In genomic region chr5:24751305-24752174, GRCm38 (mm10) we compare ENCODE assay signal across 8 mouse cellular contexts. TPM values are rescaled to one million over a fixed set of nuclear protein-coding genes. Genes with fewer than 3 reads are reported as not detected.
DNase-seq lines count a peak whose midpoint lies in the region; ATAC-seq and TF ChIP-seq lines count a peak whose summit lies in the region.

No protein-coding gene starts in this region.

- TF ChIP-seq CTCF in liver, embryonic 14.5 days (IDR thresholded peaks at IDR 0.05; ENCODE audit: low read depth), result no peak
- TF ChIP-seq CTCF in thymus, adult 2 months (IDR thresholded peaks at IDR 0.05; ENCODE audit: borderline replicate concordance, control insufficient read depth, extremely low read depth, insufficient read depth, low read length, poor library complexity), result no peak

- peak; percentile 43 to 47 for DNase-seq in B cell, adult 2 months
- peak; percentile 97 for DNase-seq in ZHBTc4 (ENCODE audit: low read depth, low spot score)
- DNase-seq in embryo, embryonic 9.5 days (ENCODE audit: extremely low spot score), result peak; percentile 81
- DNase-seq in kidney, adult 9 months, result peak; percentile 71
- DNase-seq in liver, embryonic 14.5 days (ENCODE audit: low read depth in 3 of 3, low spot score in 3 of 3), result no peak
- peak; percentile 82 for DNase-seq in naive thymus-derived CD4-positive, alpha-beta T cell, adult 2 months (ENCODE audit: low read depth)
- DNase-seq in thymus, adult 2 months, result peak; percentile 71

- H3K27me3 ChIP-seq in heart, embryonic 11.5 days (ENCODE audit: control insufficient read depth, insufficient read depth, low read length), result no peaks in the 10 kb centered on the region
- H3K27me3 ChIP-seq in liver, embryonic 14.5 days (ENCODE audit: control insufficient read depth, insufficient read depth, low read length), result peaks cover 6% of the 10 kb centered on the region; the same call in 1 of the 2 replicates
- H3K27me3 ChIP-seq in thymus, adult 2 months (ENCODE audit: control insufficient read depth, insufficient read depth, low read length), result no peaks in the 10 kb centered on the region

- H3K9ac ChIP-seq in heart, embryonic 11.5 days (ENCODE audit: low read depth, low read length), result peak overlapping the region; percentile 92
- H3K9ac ChIP-seq in liver, embryonic 14.5 days (replicated peaks), result peak overlapping the region; percentile 64; the same call in 1 of the 2 replicates

- H3K4me3 ChIP-seq in heart, embryonic 11.5 days (ENCODE audit: low read depth, low read length), result peak overlapping the region; percentile 62
- H3K4me3 ChIP-seq in liver, embryonic 14.5 days (ENCODE audit: insufficient read depth in 1 of 2, low read depth in 2 of 2, low read length in 2 of 2), result peak overlapping the region; percentile 49 to 58
- H3K4me3 ChIP-seq in thymus, adult 2 months (ENCODE audit: control insufficient read depth, insufficient read depth, low read length), result peak overlapping the region; percentile 92

- no peak for TF ChIP-seq EP300 in liver, embryonic 14.5 days (IDR thresholded peaks at IDR 0.05; ENCODE audit: low read depth)

- H3K4me1 ChIP-seq in heart, embryonic 11.5 days (ENCODE audit: control insufficient read depth, insufficient read depth, low read length), result peaks cover 39% of the 10 kb centered on the region
- peaks cover 0 to 10% of the 10 kb centered on the region in 2 experiments; a peak in 3 of 4 replicates for H3K4me1 ChIP-seq in liver, embryonic 14.5 days (replicated peaks; ENCODE audit: control insufficient read depth in 2 of 2, insufficient read depth in 2 of 2, low read length in 1 of 2)
- peaks cover 18% of the 10 kb centered on the region for H3K4me1 ChIP-seq in thymus, adult 2 months (replicated peaks; ENCODE audit: control insufficient read depth, insufficient read depth, low read length)

- peak; percentile 56 for ATAC-seq in heart, embryonic 11.5 days (replicated peaks; ENCODE audit: insufficient number of reproducible peaks, low FRiP score, low TSS enrichment)
- peak; percentile 31; the same call in 1 of the 2 replicates for ATAC-seq in liver, embryonic 14.5 days (ENCODE audit: insufficient read depth)

- peak; percentile 28; the same call in 1 of the 2 replicates for TF ChIP-seq POLR2A in thymus, adult 2 months (IDR thresholded peaks at IDR 0.05; ENCODE audit: control insufficient read depth, extremely low read depth, insufficient read depth, low read length, poor library complexity)

- H3K4me2 ChIP-seq in heart, embryonic 11.5 days, result peak overlapping the region; percentile 93
- peak overlapping the region; percentile 92 for H3K4me2 ChIP-seq in liver, embryonic 14.5 days (ENCODE audit: low read depth)

- H3K27ac ChIP-seq in heart, embryonic 11.5 days (ENCODE audit: low read depth, low read length), result peak overlapping the region; percentile 95
- no peak overlapping the region for H3K27ac ChIP-seq in liver, embryonic 14.5 days
- H3K27ac ChIP-seq in thymus, adult 2 months (ENCODE audit: control insufficient read depth, insufficient read depth, low read length), result peak overlapping the region; percentile 86

- no peaks in the 10 kb centered on the region for H3K36me3 ChIP-seq in heart, embryonic 11.5 days (ENCODE audit: control insufficient read depth, insufficient read depth, low read length)
- no peaks in the 10 kb centered on the region for H3K36me3 ChIP-seq in liver, embryonic 14.5 days (replicated peaks; ENCODE audit: control insufficient read depth, insufficient read depth, low read depth)
- no peaks in the 10 kb centered on the region for H3K36me3 ChIP-seq in thymus, adult 2 months (ENCODE audit: control insufficient read depth, insufficient read depth, low read length)

- 2% methylated on average over 25 of the region's 25 CpGs for WGBS in heart, embryonic 11.5 days (ENCODE audit: insufficient replicate concordance)
- 3% methylated on average over 25 of the region's 25 CpGs for WGBS in liver, embryonic 14.5 days (ENCODE audit: insufficient replicate concordance)
- WGBS in thymus, adult 2 months, result 5% methylated on average over 25 of the region's 25 CpGs

- H3K9me3 ChIP-seq in heart, embryonic 11.5 days (replicated peaks; ENCODE audit: control insufficient read depth, low read length), result no peaks in the 10 kb centered on the region
- H3K9me3 ChIP-seq in liver, embryonic 14.5 days (ENCODE audit: control insufficient read depth, low read length), result no peaks in the 10 kb centered on the region

RNA-seq across cellular contexts. Expression of gene Crygn, which starts 6.3 kb away (rescaled TPM):
- polyA plus RNA-seq in heart, embryonic 11.5 days (2014; fragmentation: Nextera tagmentation; extraction: Ambion mirVana), result 2.8 and 3.5 TPM in 2 replicates
- 0.06 TPM in 1 of 2 replicates, not detected in the other for polyA plus RNA-seq in liver, embryonic 14.5 days (2012; rRNA removed)
- 1.2 TPM in 1 of 2 replicates, not detected in the other for polyA plus RNA-seq in liver, embryonic 14.5 days (2014; fragmentation: Nextera tagmentation; extraction: Ambion mirVana)
- 0.43 TPM in 1 of 2 replicates, not detected in the other for polyA plus RNA-seq in thymus, adult 2 months (2012; rRNA removed)

RNA-seq across cellular contexts. Expression of gene Wdr86, which starts 21.0 kb away (rescaled TPM):
- polyA plus RNA-seq in heart, embryonic 11.5 days (2014; fragmentation: Nextera tagmentation; extraction: Ambion mirVana), result 11.5 and 13.6 TPM in 2 replicates
- polyA plus RNA-seq in liver, embryonic 14.5 days (2012; rRNA removed), result 1.4 TPM in 2 replicates
- polyA plus RNA-seq in liver, embryonic 14.5 days (2014; fragmentation: Nextera tagmentation; extraction: Ambion mirVana), result 1.1 and 1.5 TPM in 2 replicates
- 5.7 and 6.8 TPM in 2 replicates for polyA plus RNA-seq in thymus, adult 2 months (2012; rRNA removed)

Comparison
In these comparisons a context has a peak if more than half of its experiments do, and no peak if none do; other contexts are left out.
1. DNase-seq: peak in B cell, adult 2 months (2 of 2), ZHBTc4 (single experiment), embryo, embryonic 9.5 days (single experiment), kidney, adult 9 months (single experiment), naive thymus-derived CD4-positive, alpha-beta T cell, adult 2 months (single experiment) and thymus, adult 2 months (single experiment); none in liver, embryonic 14.5 days (0 of 3).
2. Peak in every context shown above with its lines, with median percentiles within 50 percentile points of each other: H3K4me3 ChIP-seq.